Mouse (Mus musculus): ENCODE measurements around the gene Syne4. TPM values are rescaled to one million over a fixed set of nuclear protein-coding genes. Genes with fewer than 3 reads are reported as not detected.

Syne4 gene
- polyA plus RNA-seq (2012; ENCODE audit: insufficient read depth, insufficient read length, missing spikeins): not detected in 2 replicates

DNA sequence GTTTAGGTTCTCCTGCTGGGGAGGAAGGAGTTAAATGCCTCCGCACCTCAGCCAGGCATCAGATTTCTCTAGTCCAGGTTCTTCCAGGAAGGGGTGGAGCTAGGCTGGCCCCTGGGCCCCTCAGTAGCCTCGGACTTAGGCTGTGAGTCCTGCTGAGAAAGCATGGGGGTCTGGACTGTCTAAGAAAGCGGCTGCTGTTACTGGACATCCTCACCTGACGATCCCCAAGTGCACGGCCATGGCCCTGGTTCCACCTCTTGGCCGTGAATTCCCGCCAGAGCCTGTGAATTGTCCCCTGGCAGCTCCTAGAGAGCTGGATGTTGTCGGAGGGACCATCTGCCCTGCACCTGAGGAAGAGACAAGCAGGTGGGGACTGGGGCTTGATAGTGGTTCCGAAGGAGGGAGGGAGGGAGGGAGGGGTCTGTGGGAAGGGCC, at the start of gene Syne4:
Syne4 (plus strand) TSS at position 87 of the 435 bp plus-strand sequence.
- no peaks in the 10 kb centered on the region for H3K4me1 ChIP-seq (ENCODE audit: control insufficient read depth, insufficient read depth, insufficient read length, low read length)
- H3K27ac ChIP-seq (replicated peaks; ENCODE audit: low read depth, low read length): no peak within 1 kb of the TSS
- H3K4me3 ChIP-seq (ENCODE audit: insufficient read depth, low read depth, low read length): no peak within 1 kb of the TSS

DNA sequence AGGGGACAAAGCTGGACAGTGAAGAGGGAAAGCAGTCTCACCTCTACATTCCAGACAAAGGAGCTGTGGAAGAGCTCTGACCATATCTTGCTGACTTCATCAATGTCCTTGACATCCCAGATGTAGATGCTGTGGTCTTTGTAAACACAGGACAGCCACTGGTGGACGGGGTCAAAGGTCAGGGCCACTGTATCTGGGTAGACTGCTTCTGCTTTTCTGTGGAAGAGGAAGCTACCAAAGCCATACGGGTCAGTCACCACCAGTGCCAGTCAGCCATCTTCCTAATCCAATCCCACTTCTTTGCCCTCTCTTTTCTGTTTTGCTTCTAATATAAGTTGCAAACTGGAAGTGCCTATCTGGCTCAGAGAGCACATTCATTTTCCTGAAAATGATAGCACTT, 49.6 kb upstream of the Syne4 start:
- no peak overlapping the region for H3K4me3 ChIP-seq (ENCODE audit: insufficient read depth, low read depth, low read length)
- no peak overlapping the region for H3K27ac ChIP-seq (replicated peaks; ENCODE audit: low read depth, low read length)
- no peaks in the 10 kb centered on the region for H3K4me1 ChIP-seq (ENCODE audit: control insufficient read depth, insufficient read depth, insufficient read length, low read length)

DNA sequence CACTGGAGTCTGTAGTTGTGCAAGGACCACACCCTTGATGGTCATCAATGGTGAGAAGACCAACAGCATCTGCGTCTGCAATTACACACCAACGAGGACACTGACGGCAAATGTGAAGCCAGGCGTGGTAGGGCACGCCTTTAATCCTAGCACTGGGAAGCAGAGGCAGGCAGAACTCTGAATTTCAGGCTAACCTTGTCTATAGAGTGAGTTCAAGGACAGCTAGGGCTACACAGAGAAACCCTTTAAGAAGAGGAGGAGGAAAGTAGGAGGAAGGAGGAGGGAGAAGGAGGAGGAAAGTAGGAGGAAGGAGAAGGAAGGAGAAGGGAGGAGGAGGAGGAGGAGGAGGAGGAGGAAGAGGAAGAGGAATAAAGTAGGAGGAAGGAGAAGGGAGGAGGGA, 49.1 kb upstream of the Syne4 start:
- Histone ChIP-seq H3K27ac (replicated peaks; ENCODE audit: low read depth, low read length) (no peak overlapping the region), H3K4me3 (ENCODE audit: insufficient read depth, low read depth, low read length) (no peak overlapping the region), H3K4me1 (ENCODE audit: control insufficient read depth, insufficient read depth, insufficient read length, low read length) (no peaks in the 10 kb centered on the region)

DNA sequence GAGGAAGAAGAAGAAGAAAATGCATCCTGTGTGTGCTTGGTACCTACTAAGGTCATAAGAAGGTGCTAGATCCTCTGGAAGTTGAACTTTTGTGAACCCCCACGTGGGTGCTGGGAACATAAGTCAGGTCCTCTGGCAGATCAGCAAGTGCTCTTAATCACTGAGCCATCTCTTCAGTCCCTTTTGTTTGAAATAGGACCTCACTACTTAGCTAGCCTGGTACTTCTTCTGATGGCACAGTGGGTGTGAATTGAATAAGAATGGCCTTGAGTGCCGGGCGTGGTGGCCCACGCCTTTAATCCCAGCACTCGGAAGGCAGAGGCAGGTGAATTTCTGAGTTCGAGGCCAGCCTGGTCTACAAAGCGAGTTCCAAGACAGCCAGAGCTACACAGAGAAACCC, 48.7 kb upstream of the Syne4 start:
- no peak overlapping the region for H3K27ac ChIP-seq (replicated peaks; ENCODE audit: low read depth, low read length)
- H3K4me1 ChIP-seq (ENCODE audit: control insufficient read depth, insufficient read depth, insufficient read length, low read length): no peaks in the 10 kb centered on the region
- no peak overlapping the region for H3K4me3 ChIP-seq (ENCODE audit: insufficient read depth, low read depth, low read length)

DNA sequence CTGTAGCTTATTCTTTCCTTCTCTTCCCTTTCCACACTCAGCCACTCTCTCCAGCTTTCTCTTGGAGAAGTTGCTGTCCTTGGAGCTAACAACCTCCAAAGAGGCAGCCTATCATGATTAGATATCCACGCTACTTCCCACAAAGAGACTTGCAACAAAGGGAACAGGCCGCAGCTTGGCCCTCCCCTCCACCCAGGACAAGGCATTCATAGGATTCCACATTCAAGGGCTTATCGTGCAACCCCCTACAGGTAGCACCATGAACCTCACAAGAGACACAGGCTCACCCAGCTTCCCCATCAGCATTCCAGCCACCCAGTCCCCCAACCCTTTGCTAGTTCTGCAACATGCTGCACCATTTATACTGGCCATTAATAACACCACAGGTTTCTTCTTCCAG, 47.8 kb upstream of the Syne4 start:
- no peaks in the 10 kb centered on the region for H3K4me1 ChIP-seq (ENCODE audit: control insufficient read depth, insufficient read depth, insufficient read length, low read length)
- H3K4me3 ChIP-seq (ENCODE audit: insufficient read depth, low read depth, low read length): no peak overlapping the region
- H3K27ac ChIP-seq (replicated peaks; ENCODE audit: low read depth, low read length): no peak overlapping the region

DNA sequence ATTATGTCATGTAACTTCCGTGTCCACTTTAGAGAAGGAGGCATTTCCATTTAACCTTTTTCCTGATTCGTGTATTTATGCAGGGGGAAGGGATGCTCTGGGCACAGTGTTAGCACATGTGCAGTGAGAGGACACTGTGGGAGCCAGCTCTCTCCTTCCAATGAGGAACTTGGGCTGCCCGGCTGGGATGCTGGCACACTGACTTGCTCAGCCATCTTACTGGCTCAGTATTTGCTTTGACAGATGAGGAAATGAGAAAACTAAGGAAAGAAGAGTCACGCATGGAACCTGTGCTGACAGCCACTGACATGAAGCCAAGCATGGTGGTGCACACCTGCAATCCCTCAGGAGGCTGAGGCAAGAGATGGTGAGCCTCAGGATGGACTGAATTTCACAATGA, 45.0 kb upstream of the Syne4 start:
- no peak overlapping the region for H3K4me3 ChIP-seq (ENCODE audit: insufficient read depth, low read depth, low read length)

DNA sequence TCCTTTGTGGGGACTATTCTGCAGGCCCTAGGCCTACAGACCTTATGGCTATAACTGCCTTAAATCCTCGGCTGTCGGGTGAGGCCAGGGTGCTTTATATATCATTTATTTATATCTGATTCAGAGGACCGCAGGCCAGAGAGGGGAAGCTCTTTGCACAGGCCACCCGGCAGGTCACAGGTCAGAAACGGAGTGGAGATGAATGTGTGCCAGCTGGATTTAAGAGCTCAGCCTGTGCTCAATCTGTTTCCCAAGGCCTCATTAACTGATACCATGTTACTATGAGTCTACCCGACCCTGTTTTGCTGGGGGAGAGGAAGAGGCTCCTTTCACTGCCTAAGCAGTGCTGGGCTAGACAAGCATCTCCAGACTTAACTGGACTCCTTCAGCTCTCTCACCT, 40.2 kb upstream of the Syne4 start:
- Histone ChIP-seq H3K4me1 (ENCODE audit: control insufficient read depth, insufficient read depth, insufficient read length, low read length) (no peaks in the 10 kb centered on the region), H3K27ac (replicated peaks; ENCODE audit: low read depth, low read length) (no peak overlapping the region), H3K4me3 (ENCODE audit: insufficient read depth, low read depth, low read length) (no peak overlapping the region)

More for the DNA sequence above, 45.0 kb upstream of the Syne4 start:
- Histone ChIP-seq H3K4me1 (ENCODE audit: control insufficient read depth, insufficient read depth, insufficient read length, low read length) (no peaks in the 10 kb centered on the region), H3K27ac (replicated peaks; ENCODE audit: low read depth, low read length) (no peak overlapping the region)

DNA sequence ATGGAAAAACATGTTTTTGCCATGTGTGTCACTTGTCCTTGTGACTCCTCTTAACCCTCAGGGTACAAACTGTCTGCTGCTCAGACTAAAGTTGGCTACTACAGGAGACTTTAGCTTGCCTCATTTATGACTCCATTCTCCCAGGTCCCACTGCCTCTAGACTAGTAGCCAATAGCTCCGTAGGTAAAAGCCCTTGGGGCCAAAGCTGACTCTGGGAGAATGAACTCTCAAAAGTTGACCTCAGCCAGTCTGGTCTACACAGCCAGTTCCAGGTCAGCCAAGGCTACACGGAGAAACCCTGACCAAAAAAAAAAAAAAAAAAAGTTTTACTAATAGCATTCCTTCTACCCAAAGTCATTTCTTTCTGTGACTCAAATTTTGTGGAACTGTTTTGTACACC, 35.7 kb upstream of the Syne4 start:
- Histone ChIP-seq H3K27ac (replicated peaks; ENCODE audit: low read depth, low read length) (peak overlapping the region; percentile 41; the same call in 1 of the 2 replicates), H3K4me1 (ENCODE audit: control insufficient read depth, insufficient read depth, insufficient read length, low read length) (no peaks in the 10 kb centered on the region), H3K4me3 (ENCODE audit: insufficient read depth, low read depth, low read length) (no peak overlapping the region)

DNA sequence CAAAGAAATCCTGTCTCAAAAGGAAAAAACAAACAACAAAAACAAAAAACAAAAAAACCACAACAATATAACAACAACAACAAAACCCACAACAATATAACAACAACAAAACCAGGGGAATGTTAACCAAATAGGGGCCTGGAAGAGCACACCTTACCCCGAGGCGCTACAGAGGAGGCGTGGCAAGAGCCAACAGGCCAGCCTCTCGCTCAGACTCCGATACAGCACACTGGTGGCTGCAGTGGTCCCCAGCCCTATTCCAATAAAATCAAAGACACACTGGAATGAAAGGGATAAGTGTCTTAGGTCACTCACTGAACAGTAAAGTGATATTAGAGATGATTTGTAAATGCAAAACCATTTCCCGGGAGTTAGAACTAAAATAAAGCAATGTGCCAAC, 35.1 kb upstream of the Syne4 start:
- peak overlapping the region; percentile 77 for H3K4me3 ChIP-seq (ENCODE audit: insufficient read depth, low read depth, low read length)
- no peaks in the 10 kb centered on the region for H3K4me1 ChIP-seq (ENCODE audit: control insufficient read depth, insufficient read depth, insufficient read length, low read length)
- peak overlapping the region; percentile 41; the same call in 1 of the 2 replicates for H3K27ac ChIP-seq (replicated peaks; ENCODE audit: low read depth, low read length)

DNA sequence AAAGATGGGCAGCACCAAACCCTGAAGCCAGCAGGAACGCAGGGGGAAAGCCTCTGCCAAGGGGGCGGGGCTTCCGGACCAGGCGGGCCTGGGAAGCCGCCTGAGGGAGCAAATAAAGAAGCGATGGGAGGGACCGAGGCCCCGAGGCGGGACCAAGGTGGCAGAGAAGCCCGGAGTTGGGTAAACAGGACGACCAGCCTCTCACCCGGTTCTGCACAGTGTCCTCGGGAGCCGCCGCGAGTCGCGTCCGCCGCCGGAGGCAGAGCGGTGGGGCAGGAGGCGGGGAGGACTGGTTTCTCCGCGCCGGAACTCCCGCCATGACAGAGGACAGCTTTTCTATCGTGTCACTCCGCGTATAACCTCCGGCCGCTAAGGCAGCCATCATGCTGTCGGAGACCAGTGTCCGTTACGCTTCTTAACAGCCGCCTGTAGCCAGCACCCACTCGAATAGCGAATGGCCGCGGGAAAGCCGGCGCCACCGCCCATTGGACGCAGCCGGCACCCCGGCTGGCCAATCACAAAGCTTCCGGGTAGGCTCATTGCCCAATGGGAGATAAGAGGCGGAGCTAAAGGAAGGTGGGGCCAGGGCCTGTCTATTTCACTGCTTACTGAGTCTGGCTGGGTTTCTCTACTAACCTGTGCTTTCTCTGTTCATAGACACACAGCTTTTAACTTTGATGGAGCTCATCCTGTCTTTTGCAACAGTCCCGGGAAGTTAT, 34.5 kb upstream of the Syne4 start, which contains the start of the genes Thap8 and Wdr62:
Thap8 (plus strand) TSS at position 144 of the 719 bp plus-strand sequence.
Wdr62 (minus strand) TSS at position 469 of the 719 bp plus-strand sequence.
- peak within 1 kb of the TSS; percentile 96 for H3K27ac ChIP-seq (replicated peaks; ENCODE audit: low read depth, low read length)
- no peaks in the 10 kb centered on the region for H3K4me1 ChIP-seq (ENCODE audit: control insufficient read depth, insufficient read depth, insufficient read length, low read length)
- H3K4me3 ChIP-seq (ENCODE audit: insufficient read depth, low read depth, low read length): peak within 1 kb of the TSS; percentile 77

DNA sequence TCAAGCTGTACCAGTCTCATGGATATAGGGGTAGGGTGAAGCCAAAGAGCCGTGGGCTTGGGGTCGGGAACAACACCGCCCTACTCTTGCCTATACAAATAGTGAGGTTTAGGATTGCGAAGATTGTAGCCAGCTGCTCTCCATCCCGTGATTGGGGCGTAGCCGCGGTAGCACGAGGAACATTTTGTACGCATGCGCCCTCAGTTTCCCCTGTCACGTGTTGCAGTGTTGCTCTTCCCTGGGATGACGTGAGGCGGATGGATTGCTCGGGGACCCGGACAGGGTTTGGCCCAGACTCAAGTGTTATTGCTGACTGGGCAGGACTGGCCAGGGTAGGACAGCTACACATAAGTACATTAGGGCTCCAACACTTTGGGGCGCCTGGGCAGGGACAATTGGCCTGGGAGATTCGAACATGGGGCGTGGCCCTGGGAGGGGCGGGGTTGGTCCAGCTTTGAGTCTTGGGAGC, 33.9 kb upstream of the Syne4 start:
- H3K4me3 ChIP-seq (ENCODE audit: insufficient read depth, low read depth, low read length): peak overlapping the region; percentile 69
- no peaks in the 10 kb centered on the region for H3K4me1 ChIP-seq (ENCODE audit: control insufficient read depth, insufficient read depth, insufficient read length, low read length)
- peak overlapping the region; percentile 96 for H3K27ac ChIP-seq (replicated peaks; ENCODE audit: low read depth, low read length)

DNA sequence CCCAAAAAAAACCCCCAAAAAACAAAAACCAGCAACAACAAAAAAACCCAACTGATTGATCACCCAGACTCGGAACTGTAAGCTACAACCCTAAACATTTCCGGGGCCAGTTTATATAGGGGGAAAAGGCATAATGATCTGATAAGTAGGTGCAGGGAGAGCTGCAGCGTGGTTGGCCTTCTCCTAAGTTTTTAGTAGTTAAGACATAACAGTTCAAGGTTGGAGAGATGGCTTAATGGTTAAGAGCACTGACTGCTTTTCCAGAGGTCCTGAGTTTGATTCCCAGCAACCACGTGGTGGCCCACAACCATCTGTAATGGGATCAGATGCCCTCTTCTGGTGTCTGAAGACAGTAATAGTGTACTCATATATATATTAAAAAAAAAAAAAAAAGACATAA, 33.1 kb upstream of the Syne4 start:
- H3K4me3 ChIP-seq (ENCODE audit: insufficient read depth, low read depth, low read length): no peak overlapping the region
- H3K4me1 ChIP-seq (ENCODE audit: control insufficient read depth, insufficient read depth, insufficient read length, low read length): no peaks in the 10 kb centered on the region
- no peak overlapping the region for H3K27ac ChIP-seq (replicated peaks; ENCODE audit: low read depth, low read length)

DNA sequence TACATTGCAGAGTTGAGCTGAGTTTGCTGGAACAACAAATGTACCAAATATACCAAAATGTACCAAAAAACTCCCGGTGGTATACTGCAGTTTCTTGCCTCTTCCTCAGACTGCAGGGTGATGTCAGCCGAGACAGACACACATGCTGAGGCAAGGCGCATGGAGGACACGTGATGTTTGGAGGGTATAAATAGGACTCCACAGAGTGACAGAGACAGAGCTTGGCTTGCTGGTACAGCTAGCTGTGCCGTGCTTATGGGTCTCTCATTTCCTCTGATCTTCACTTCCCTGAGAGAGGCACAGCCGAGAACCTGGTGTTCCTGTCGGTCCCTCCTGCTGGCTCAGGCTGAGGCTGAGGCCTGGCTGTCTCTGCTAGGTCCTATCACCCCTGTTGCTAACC, 31.9 kb upstream of the Syne4 start:
- Histone ChIP-seq H3K4me3 (ENCODE audit: insufficient read depth, low read depth, low read length) (no peak overlapping the region), H3K27ac (replicated peaks; ENCODE audit: low read depth, low read length) (no peak overlapping the region), H3K4me1 (ENCODE audit: control insufficient read depth, insufficient read depth, insufficient read length, low read length) (no peaks in the 10 kb centered on the region)

DNA sequence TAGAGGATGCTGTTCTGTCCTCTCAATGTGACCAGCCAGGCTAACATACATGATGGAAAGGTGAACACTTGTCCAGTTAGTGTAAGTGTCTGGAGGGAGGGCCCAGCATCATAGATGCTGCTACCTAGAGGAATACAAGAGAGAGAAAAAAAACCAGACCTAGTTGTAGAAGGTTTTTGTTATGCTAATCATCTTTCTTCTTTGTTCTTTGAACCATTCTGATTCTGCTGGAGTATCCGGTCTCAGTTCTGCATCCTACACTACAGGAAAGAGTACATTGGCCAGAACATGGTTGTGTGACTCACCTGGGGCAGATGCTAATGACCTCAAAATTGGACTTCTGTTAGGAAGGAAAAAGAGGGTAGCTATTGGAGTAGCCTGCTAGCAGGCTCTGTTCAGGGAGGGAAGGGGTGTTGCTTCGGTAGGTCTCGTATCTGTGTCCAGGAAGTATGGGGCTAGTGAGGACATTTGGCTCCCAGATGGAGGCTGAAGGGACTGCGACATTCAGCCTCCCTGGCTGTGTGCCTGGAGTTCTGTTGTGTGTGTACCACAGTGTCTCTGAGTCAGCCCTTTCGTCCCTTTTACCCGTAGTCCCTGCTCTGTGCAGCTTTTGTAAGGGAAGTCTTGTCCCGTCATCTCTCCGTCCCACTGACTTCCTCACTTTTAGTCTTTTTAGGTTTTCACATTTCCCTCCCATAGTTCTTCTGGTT, 27.8 kb upstream of the Syne4 start:
- Histone ChIP-seq H3K4me1 (ENCODE audit: control insufficient read depth, insufficient read depth, insufficient read length, low read length) (no peaks in the 10 kb centered on the region), H3K27ac (replicated peaks; ENCODE audit: low read depth, low read length) (no peak overlapping the region)

DNA sequence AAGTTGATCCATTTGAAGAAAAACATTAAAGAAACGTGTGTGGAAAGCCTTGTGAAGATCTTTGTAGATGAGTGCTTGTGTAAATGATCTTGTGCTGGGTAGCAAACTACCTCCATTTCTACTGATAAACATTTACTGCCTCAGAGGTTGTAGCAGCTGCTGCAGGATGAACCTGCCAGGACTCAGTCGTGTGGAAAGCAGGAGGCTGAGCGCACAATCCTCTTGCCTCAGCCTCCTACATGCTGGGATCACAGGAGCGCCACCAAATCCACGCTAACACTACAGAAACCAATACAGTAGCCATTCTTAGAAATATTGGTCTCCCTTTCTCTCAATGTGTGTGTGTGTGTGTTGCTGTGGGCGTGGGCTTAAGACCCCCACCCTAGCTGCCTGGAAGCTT, 26.6 kb upstream of the Syne4 start:
- Histone ChIP-seq H3K27ac (replicated peaks; ENCODE audit: low read depth, low read length) (no peak overlapping the region), H3K4me1 (ENCODE audit: control insufficient read depth, insufficient read depth, insufficient read length, low read length) (no peaks in the 10 kb centered on the region), H3K4me3 (ENCODE audit: insufficient read depth, low read depth, low read length) (no peak overlapping the region)

More for the DNA sequence above, 27.8 kb upstream of the Syne4 start:
- H3K4me3 ChIP-seq (ENCODE audit: insufficient read depth, low read depth, low read length): no peak overlapping the region
